Mouse (Mus musculus): ENCODE results near the gene Adad1. TPM values are rescaled to one million over a fixed set of nuclear protein-coding genes. Genes with fewer than 3 reads are reported as not detected.

Adad1 gene
- polyA plus RNA-seq (2012), result 0.09 TPM in 1 of 2 replicates, not detected in the other

DNA sequence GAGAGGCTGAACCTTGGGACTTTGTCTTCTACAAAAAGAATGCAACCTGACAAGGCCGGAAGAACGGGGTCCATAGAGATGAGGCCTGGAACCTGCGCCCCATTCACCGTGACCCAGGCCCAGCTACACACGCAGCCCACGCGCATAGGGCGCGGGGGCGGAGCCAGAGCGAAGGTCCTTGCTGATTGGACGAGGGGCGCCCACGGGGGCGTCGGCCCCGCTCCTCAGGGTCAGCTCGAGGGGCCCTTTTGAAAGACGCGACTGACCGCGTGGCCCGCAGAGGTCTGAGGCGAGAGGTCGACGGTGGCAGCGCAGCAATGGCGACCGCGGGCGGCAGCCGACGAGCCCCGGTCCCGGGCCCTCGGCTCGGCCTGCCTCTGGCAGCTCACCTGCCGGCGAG, at the start of gene Adad1:
Gene Adad1, plus strand, starts transcription at position 122 of the 400 bp plus-strand sequence.
- no peaks in the 10 kb centered on the region for H3K27me3 ChIP-seq (ENCODE audit: control insufficient read depth)
- H3K4me3 ChIP-seq (replicated peaks), result no peak within 1 kb of the TSS
- H3K36me3 ChIP-seq (ENCODE audit: control insufficient read depth), result no peaks in the 10 kb centered on the region
- TF ChIP-seq TAL1 (IDR thresholded peaks at IDR 0.05; ENCODE audit: low read length) (no peak), GATA1 (IDR thresholded peaks at IDR 0.05; ENCODE audit: low read length) (no peak)
- no peaks in the 10 kb centered on the region for H3K4me1 ChIP-seq (ENCODE audit: control insufficient read depth)
- peaks cover 4% of the 10 kb centered on the region for H3K9me3 ChIP-seq (ENCODE audit: control insufficient read depth, low read length)

DNA sequence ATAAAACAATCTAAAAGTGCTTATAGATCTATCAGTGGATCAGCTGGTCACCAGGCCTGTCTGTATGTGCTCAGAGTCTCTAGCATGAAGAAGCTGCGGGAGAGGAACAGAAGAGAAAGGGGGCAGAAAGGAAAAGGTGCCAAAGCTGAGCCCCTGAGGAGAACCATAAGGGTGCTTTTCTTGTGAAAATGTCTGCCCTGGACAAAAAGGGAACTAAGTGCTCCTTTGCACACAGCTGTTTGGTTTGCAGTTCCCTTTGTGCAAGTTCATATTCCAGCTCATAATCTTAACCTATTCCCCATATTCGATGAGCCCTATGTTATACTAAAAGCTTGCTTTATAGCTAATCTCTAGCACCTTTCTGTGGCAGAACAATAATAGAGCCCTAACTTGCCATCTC, 25.3 kb upstream of the Adad1 start:
- Histone ChIP-seq H3K36me3 (ENCODE audit: control insufficient read depth) (peaks cover 20% of the 10 kb centered on the region), H3K9me3 (ENCODE audit: control insufficient read depth, low read length) (no peaks in the 10 kb centered on the region), H3K4me1 (ENCODE audit: control insufficient read depth) (no peaks in the 10 kb centered on the region), H3K4me3 (replicated peaks) (no peak overlapping the region), H3K27me3 (ENCODE audit: control insufficient read depth) (no peaks in the 10 kb centered on the region)
- TF ChIP-seq GATA1 (IDR thresholded peaks at IDR 0.05; ENCODE audit: low read length), result no peak
- no peak for TF ChIP-seq TAL1 (IDR thresholded peaks at IDR 0.05; ENCODE audit: low read length)

DNA sequence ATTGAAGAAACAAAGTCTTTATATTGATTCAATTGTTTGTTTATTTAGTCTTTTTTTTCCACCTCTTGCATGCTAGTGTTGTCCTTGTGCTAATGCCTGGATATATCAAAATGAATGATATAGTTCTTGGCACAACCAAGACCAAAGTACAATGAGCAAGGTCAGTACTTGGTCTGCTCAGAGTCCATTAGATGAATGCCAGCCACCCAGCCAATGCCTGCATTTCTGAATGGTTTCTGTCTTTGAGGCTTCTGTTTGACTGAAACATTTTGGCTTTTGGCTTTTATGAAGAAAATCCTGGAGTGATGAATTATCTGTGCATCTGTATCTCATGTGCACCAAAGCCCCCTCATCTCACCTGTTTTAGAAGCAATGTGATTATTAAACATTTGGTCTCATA, 23.5 kb upstream of the Adad1 start:
- TF ChIP-seq TAL1 (IDR thresholded peaks at IDR 0.05; ENCODE audit: low read length), result no peak
- TF ChIP-seq GATA1 (IDR thresholded peaks at IDR 0.05; ENCODE audit: low read length), result no peak
- no peaks in the 10 kb centered on the region for H3K27me3 ChIP-seq (ENCODE audit: control insufficient read depth)

DNA sequence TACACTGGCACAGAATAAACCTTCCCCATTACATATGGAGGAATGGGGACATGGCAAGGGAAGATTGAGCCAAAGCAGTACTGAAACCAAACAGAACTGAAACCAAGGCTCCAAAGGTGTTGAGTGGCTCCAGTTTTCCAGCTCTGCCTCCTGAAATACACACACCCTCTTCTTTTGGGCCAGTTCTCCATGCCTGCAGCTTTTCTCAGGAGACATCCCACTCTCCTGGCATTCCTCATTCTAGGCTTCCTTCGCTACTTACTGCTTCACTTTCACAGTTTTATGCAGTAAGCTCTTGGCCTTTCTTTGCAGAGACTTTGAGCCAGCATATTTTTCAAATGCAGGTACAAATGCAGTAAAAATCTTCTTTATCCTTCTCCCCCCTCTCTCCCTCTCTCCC, 11.8 kb upstream of the Adad1 start:
- peaks cover 15% of the 10 kb centered on the region for H3K36me3 ChIP-seq (ENCODE audit: control insufficient read depth)
- no peaks in the 10 kb centered on the region for H3K9me3 ChIP-seq (ENCODE audit: control insufficient read depth, low read length)
- no peak overlapping the region for H3K4me3 ChIP-seq (replicated peaks)
- no peaks in the 10 kb centered on the region for H3K4me1 ChIP-seq (ENCODE audit: control insufficient read depth)
- no peaks in the 10 kb centered on the region for H3K27me3 ChIP-seq (ENCODE audit: control insufficient read depth)
- no peak for TF ChIP-seq GATA1 (IDR thresholded peaks at IDR 0.05; ENCODE audit: low read length)
- no peak for TF ChIP-seq TAL1 (IDR thresholded peaks at IDR 0.05; ENCODE audit: low read length)

More for the DNA sequence above, 23.5 kb upstream of the Adad1 start:
- Histone ChIP-seq H3K9me3 (ENCODE audit: control insufficient read depth, low read length) (no peaks in the 10 kb centered on the region), H3K36me3 (ENCODE audit: control insufficient read depth) (peaks cover 22% of the 10 kb centered on the region), H3K4me1 (ENCODE audit: control insufficient read depth) (no peaks in the 10 kb centered on the region), H3K4me3 (replicated peaks) (no peak overlapping the region)

DNA sequence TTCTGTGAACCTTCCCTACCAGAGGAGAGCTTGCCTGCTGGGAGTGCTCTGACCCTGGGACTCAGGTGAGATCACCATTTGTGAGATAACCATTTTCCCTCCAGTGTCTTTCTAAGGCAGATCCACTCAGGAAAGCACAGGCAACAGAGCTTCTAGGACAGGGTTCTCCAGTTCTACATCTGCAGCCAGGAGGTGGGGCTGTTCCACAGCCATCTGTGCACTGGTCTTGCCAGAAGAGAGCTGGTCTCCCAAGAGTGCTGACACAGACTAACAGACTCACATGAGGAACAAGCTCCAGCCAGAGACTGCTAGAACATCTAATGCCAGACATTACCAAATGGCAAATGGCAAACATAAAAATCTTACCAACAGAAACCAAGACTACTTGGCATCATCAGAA, 9.9 kb downstream of the Adad1 start:
- Histone ChIP-seq H3K4me3 (replicated peaks) (no peak overlapping the region), H3K9me3 (ENCODE audit: control insufficient read depth, low read length) (no peaks in the 10 kb centered on the region), H3K4me1 (ENCODE audit: control insufficient read depth) (no peaks in the 10 kb centered on the region), H3K27me3 (ENCODE audit: control insufficient read depth) (no peaks in the 10 kb centered on the region), H3K36me3 (ENCODE audit: control insufficient read depth) (no peaks in the 10 kb centered on the region)
- no peak for TF ChIP-seq TAL1 (IDR thresholded peaks at IDR 0.05; ENCODE audit: low read length)
- TF ChIP-seq GATA1 (IDR thresholded peaks at IDR 0.05; ENCODE audit: low read length), result no peak

DNA sequence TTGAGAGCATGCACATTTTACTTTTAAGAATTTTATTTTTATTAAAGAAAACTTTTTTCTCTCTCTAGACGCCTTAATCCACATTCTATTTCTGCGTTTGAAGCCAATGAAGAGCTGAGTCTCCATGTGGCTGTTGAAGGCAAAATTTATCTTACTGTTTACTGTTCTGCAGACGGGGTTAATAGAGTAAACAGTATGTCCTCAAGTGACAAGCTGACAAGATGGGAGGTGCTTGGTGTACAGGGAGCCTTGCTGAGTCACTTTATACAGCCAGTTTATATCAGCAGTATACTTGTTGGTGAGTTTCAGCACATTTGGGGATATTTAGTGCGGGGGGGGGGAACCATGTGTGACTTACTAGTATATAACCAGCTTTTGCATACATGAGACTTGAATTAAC, 21.5 kb downstream of the Adad1 start:
- H3K27me3 ChIP-seq (ENCODE audit: control insufficient read depth), result no peaks in the 10 kb centered on the region
- TF ChIP-seq GATA1 (IDR thresholded peaks at IDR 0.05; ENCODE audit: low read length) (no peak), TAL1 (IDR thresholded peaks at IDR 0.05; ENCODE audit: low read length) (no peak)
- H3K9me3 ChIP-seq (ENCODE audit: control insufficient read depth, low read length), result no peaks in the 10 kb centered on the region
- H3K4me3 ChIP-seq (replicated peaks), result no peak overlapping the region
- H3K4me1 ChIP-seq (ENCODE audit: control insufficient read depth), result no peaks in the 10 kb centered on the region
- H3K36me3 ChIP-seq (ENCODE audit: control insufficient read depth), result no peaks in the 10 kb centered on the region

DNA sequence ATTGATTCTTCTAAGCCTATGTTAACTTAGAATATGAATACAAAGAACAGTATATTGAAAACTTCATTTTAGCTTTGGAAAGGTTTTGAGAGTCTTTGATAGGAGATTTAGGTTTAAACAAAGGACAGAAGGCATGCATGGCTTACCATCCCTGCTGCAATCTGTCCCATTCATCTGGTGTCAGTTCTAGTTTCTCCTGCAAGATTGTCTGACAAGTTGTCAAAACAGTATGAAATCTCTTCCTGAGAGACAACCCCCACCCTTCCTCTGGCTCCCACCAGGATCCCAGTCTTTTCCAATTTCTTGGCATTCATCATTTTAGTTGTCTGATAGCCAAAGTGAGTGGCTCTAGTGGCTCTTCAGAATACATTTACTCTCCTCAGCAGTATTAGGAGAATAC, 27.4 kb downstream of the Adad1 start:
- H3K9me3 ChIP-seq (ENCODE audit: control insufficient read depth, low read length), result no peaks in the 10 kb centered on the region
- no peaks in the 10 kb centered on the region for H3K27me3 ChIP-seq (ENCODE audit: control insufficient read depth)
- TF ChIP-seq GATA1 (IDR thresholded peaks at IDR 0.05; ENCODE audit: low read length) (no peak), TAL1 (IDR thresholded peaks at IDR 0.05; ENCODE audit: low read length) (no peak)
- H3K36me3 ChIP-seq (ENCODE audit: control insufficient read depth), result no peaks in the 10 kb centered on the region
- H3K4me3 ChIP-seq (replicated peaks), result no peak overlapping the region
- H3K4me1 ChIP-seq (ENCODE audit: control insufficient read depth), result no peaks in the 10 kb centered on the region

DNA sequence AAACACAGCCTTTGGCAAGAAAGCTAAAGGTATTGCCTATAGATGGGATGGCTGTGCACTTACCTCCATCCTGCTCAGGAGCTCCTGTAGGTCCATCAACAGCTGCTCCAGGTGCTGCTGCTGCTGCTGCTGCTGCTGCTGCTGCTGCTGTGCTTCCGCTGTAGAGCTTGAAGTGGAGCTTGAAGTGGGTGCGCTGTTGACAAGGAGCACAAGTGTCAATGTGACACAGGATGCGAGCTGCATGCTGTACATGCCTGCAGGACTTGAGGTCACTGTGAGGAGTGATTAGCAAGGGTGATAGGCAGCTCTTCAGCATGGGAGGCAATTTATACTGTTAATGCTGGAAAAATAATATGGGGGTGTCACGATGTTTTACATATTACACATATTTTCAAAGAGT, 62.3 kb downstream of the Adad1 start, which contains the start of gene Il2:
Gene Il2, minus strand, starts transcription at position 305 of the 400 bp plus-strand sequence.
- TF ChIP-seq TAL1 (IDR thresholded peaks at IDR 0.05; ENCODE audit: low read length) (no peak), GATA1 (IDR thresholded peaks at IDR 0.05; ENCODE audit: low read length) (no peak)
- Histone ChIP-seq H3K36me3 (ENCODE audit: control insufficient read depth) (no peaks in the 10 kb centered on the region), H3K27me3 (ENCODE audit: control insufficient read depth) (no peaks in the 10 kb centered on the region), H3K9me3 (ENCODE audit: control insufficient read depth, low read length) (no peaks in the 10 kb centered on the region), H3K4me1 (ENCODE audit: control insufficient read depth) (no peaks in the 10 kb centered on the region), H3K4me3 (replicated peaks) (no peak within 1 kb of the TSS)

DNA sequence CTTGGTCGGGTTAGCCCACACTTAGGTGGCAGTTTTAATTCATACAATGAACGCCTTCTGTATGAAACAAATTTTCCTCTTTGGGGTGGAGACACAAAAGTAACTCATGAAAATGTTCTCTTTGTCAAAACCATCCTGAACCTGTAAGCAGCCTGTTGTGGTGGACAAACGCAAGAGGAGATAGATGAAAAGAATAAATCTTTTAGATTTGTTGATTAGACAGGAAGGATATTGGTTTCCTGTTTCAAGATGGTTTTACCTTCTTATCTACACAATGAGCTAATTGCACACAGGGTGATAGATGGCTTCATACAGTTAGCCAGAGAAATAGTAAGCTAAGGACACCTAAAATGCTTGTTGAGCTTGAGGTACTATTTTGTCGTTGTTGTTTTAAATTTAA, 62.8 kb downstream of the Adad1 start:
- no peaks in the 10 kb centered on the region for H3K27me3 ChIP-seq (ENCODE audit: control insufficient read depth)
- TF ChIP-seq TAL1 (IDR thresholded peaks at IDR 0.05; ENCODE audit: low read length) (no peak), GATA1 (IDR thresholded peaks at IDR 0.05; ENCODE audit: low read length) (no peak)
- no peak overlapping the region for H3K4me3 ChIP-seq (replicated peaks)
- H3K36me3 ChIP-seq (ENCODE audit: control insufficient read depth), result no peaks in the 10 kb centered on the region
- no peaks in the 10 kb centered on the region for H3K4me1 ChIP-seq (ENCODE audit: control insufficient read depth)
- H3K9me3 ChIP-seq (ENCODE audit: control insufficient read depth, low read length), result no peaks in the 10 kb centered on the region

DNA sequence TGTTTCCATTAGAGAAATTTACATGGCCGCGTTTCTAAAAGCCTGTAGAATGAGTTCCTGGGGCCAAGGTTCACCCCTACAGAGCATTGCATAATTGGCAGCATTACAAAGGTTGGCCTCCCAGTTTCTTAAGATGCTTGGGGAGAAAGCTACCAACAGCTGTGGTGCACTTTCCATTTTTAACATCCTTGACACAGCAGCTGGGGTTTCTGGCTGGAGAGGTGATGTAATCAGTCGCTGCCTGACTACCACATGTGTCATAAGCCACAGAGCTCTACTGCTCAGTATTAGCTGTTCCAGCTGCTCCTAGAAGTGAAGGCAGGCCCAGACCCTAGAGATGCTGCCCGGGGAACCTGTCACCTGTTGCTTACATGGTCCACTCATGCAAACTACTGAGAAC, 64.9 kb downstream of the Adad1 start:
- Histone ChIP-seq H3K27me3 (ENCODE audit: control insufficient read depth) (no peaks in the 10 kb centered on the region), H3K9me3 (ENCODE audit: control insufficient read depth, low read length) (no peaks in the 10 kb centered on the region), H3K36me3 (ENCODE audit: control insufficient read depth) (no peaks in the 10 kb centered on the region), H3K4me3 (replicated peaks) (no peak overlapping the region), H3K4me1 (ENCODE audit: control insufficient read depth) (no peaks in the 10 kb centered on the region)
- no peak for TF ChIP-seq TAL1 (IDR thresholded peaks at IDR 0.05; ENCODE audit: low read length)
- no peak for TF ChIP-seq GATA1 (IDR thresholded peaks at IDR 0.05; ENCODE audit: low read length)
